ENCODE assay signal across 24 mouse cellular contexts in genomic region chr1:79437755-79438154, GRCm38 (mm10). TPM values are rescaled to one million over a fixed set of nuclear protein-coding genes. Genes with fewer than 3 reads are reported as not detected.
"Had no signal": no experiment of that assay in that cellular context is flagged by ENCODE, and none has a peak within 500 bp of the region (broad histone marks: within the 10 kb centered on the region; RNA-seq: fewer than 3 reads in every experiment).

No protein-coding gene starts in this region.

- H3K27me3 ChIP-seq: kidney, embryonic 15.5 days; limb, embryonic 12.5 days; limb, embryonic 15.5 days; midbrain, embryonic 13.5 days; stomach, embryonic 15.5 days had no signal

- ATAC-seq: liver, postnatal 0 days; lung, postnatal 0 days; midbrain, embryonic 13.5 days; midbrain, embryonic 16.5 days had no signal

- DNase-seq: kidney, adult 11 months; kidney, adult 8-10 months; kidney, postnatal 10 days; kidney, postnatal 36 days; left cerebral cortex, postnatal 4 days; liver, postnatal 0 days; lung, embryonic 14.5 days; right cerebral cortex, adult 18-20 months; right cerebral cortex, postnatal 14 days; spleen, adult 18-20 months; thymus, adult 18-20 months; thymus, postnatal 36 days had no signal

- H3K4me1 ChIP-seq: kidney, embryonic 15.5 days; limb, embryonic 12.5 days; limb, embryonic 15.5 days; stomach, embryonic 15.5 days had no signal

- H3K36me3 ChIP-seq: kidney, embryonic 15.5 days; limb, embryonic 12.5 days; limb, embryonic 15.5 days; midbrain, embryonic 13.5 days; stomach, embryonic 15.5 days had no signal

- H3K27ac ChIP-seq: kidney, embryonic 15.5 days; limb, embryonic 12.5 days; limb, embryonic 15.5 days; liver, embryonic 14.5 days; macrophage; midbrain, embryonic 13.5 days; stomach, embryonic 15.5 days had no signal

- H3K9ac ChIP-seq: kidney, embryonic 15.5 days; limb, embryonic 12.5 days; limb, embryonic 15.5 days; liver, embryonic 14.5 days; liver, postnatal 0 days; lung, embryonic 14.5 days; midbrain, embryonic 13.5 days; stomach, embryonic 15.5 days had no signal

- H3K4me2 ChIP-seq: kidney, embryonic 15.5 days; limb, embryonic 12.5 days; limb, embryonic 15.5 days; liver, embryonic 11.5 days; lung, embryonic 14.5 days; midbrain, embryonic 13.5 days; stomach, embryonic 15.5 days had no signal

- H3K9me3 ChIP-seq: kidney, embryonic 15.5 days; limb, embryonic 12.5 days; limb, embryonic 15.5 days; midbrain, embryonic 13.5 days; stomach, embryonic 15.5 days had no signal

- H3K4me3 ChIP-seq: kidney, embryonic 15.5 days; limb, embryonic 12.5 days; limb, embryonic 15.5 days; stomach, embryonic 15.5 days had no signal

RNA-seq across cellular contexts. Expression of gene Scg2, which starts 2.2 kb away (rescaled TPM):
- total RNA-seq: megakaryocyte, adult 5-6 weeks had no signal
- polyA plus RNA-seq: macrophage; testis, adult 2 months had no signal
